Mouse (Mus musculus): ENCODE measurements at regions not wholly inside any gene's neighbourhood (a gene's known extent, or its start where the extent isn't known, plus 50 kb on each side); places are given as distances from the start of the nearest gene placed in this dataset.

- TF ChIP-seq CTCF (IDR thresholded peaks at IDR 0.05; ENCODE audit: low read depth), result no peak
- TF ChIP-seq EP300 (optimal IDR thresholded peaks at IDR 0.05), result no peak
- Histone ChIP-seq H3K27me3 (ENCODE audit: control insufficient read depth, insufficient read depth, low read length) (no peaks in the 10 kb centered on the region), H3K9ac (ENCODE audit: low read length) (no peak overlapping the region), H3K4me3 (ENCODE audit: low read depth, low read length) (no peak overlapping the region), H3K27ac (replicated peaks) (no peak overlapping the region), H3K36me3 (ENCODE audit: control insufficient read depth, insufficient read depth, low read length) (no peaks in the 10 kb centered on the region), H3K4me1 (replicated peaks; ENCODE audit: control insufficient read depth, insufficient read depth) (no peaks in the 10 kb centered on the region), H3K9me3 (ENCODE audit: control insufficient read depth, low read length) (no peaks in the 10 kb centered on the region), H3K4me2 (replicated peaks; ENCODE audit: low read depth) (no peak overlapping the region)
- WGBS, result 85% methylated on average over 6 of the region's 6 CpGs
- no peak for ATAC-seq (ENCODE audit: low FRiP score, low TSS enrichment)
- no peak for DNase-seq (ENCODE audit: low spot score)
Measured at GRCm38 (mm10) chr13:48042572-48042971, 218.5 kb upstream of the Id4 start.

- Histone ChIP-seq H3K9ac (ENCODE audit: low read length) (no peak overlapping the region), H3K27ac (replicated peaks) (no peak overlapping the region), H3K4me2 (replicated peaks; ENCODE audit: low read depth) (no peak overlapping the region), H3K4me3 (ENCODE audit: low read depth, low read length) (no peak overlapping the region), H3K9me3 (ENCODE audit: control insufficient read depth, low read length) (no peaks in the 10 kb centered on the region), H3K27me3 (ENCODE audit: control insufficient read depth, insufficient read depth, low read length) (no peaks in the 10 kb centered on the region), H3K4me1 (replicated peaks; ENCODE audit: control insufficient read depth, insufficient read depth) (no peaks in the 10 kb centered on the region), H3K36me3 (ENCODE audit: control insufficient read depth, insufficient read depth, low read length) (no peaks in the 10 kb centered on the region)
- DNase-seq (ENCODE audit: low spot score) (no peak), ATAC-seq (ENCODE audit: low FRiP score, low TSS enrichment) (no peak)
- no peak for TF ChIP-seq EP300 (optimal IDR thresholded peaks at IDR 0.05)
- no peak for TF ChIP-seq CTCF (IDR thresholded peaks at IDR 0.05; ENCODE audit: low read depth)
- 58% methylated on average over 25 of the region's 25 CpGs for WGBS
Measured at GRCm38 (mm10) chr13:48046201-48046750, 214.8 kb upstream of the Id4 start.

- no peaks in the 10 kb centered on the region for H3K36me3 ChIP-seq (ENCODE audit: control insufficient read depth, insufficient read depth, low read length)
Measured at GRCm38 (mm10) chr13:48049796-48050195, 211.2 kb upstream of the Id4 start.

GRCm38 (mm10) chr13:48074630-48075029 lies 186.4 kb upstream of the Id4 start:
- Histone ChIP-seq H3K27ac (replicated peaks) (no peak overlapping the region), H3K4me1 (replicated peaks; ENCODE audit: control insufficient read depth, insufficient read depth) (no peaks in the 10 kb centered on the region), H3K27me3 (ENCODE audit: control insufficient read depth, insufficient read depth, low read length) (no peaks in the 10 kb centered on the region), H3K4me3 (ENCODE audit: low read depth, low read length) (no peak overlapping the region), H3K9me3 (ENCODE audit: control insufficient read depth, low read length) (no peaks in the 10 kb centered on the region), H3K9ac (ENCODE audit: low read length) (no peak overlapping the region), H3K4me2 (replicated peaks; ENCODE audit: low read depth) (no peak overlapping the region), H3K36me3 (ENCODE audit: control insufficient read depth, insufficient read depth, low read length) (no peaks in the 10 kb centered on the region)
- ATAC-seq (ENCODE audit: low FRiP score, low TSS enrichment) (no peak), DNase-seq (ENCODE audit: low spot score) (no peak)
- TF ChIP-seq EP300 (optimal IDR thresholded peaks at IDR 0.05) (no peak), CTCF (IDR thresholded peaks at IDR 0.05; ENCODE audit: low read depth) (no peak)

More at GRCm38 (mm10) chr13:48049796-48050195, 211.2 kb upstream of the Id4 start:
- Histone ChIP-seq H3K9me3 (ENCODE audit: control insufficient read depth, low read length) (no peaks in the 10 kb centered on the region), H3K9ac (ENCODE audit: low read length) (no peak overlapping the region), H3K4me2 (replicated peaks; ENCODE audit: low read depth) (no peak overlapping the region), H3K4me3 (ENCODE audit: low read depth, low read length) (no peak overlapping the region), H3K4me1 (replicated peaks; ENCODE audit: control insufficient read depth, insufficient read depth) (no peaks in the 10 kb centered on the region), H3K27me3 (ENCODE audit: control insufficient read depth, insufficient read depth, low read length) (no peaks in the 10 kb centered on the region), H3K27ac (replicated peaks) (no peak overlapping the region)
- TF ChIP-seq CTCF (IDR thresholded peaks at IDR 0.05; ENCODE audit: low read depth), result no peak
- DNase-seq (ENCODE audit: low spot score), result no peak
- no peak for ATAC-seq (ENCODE audit: low FRiP score, low TSS enrichment)
- WGBS, result 90% methylated on average over 6 of the region's 6 CpGs

GRCm38 (mm10) chr13:48075315-48075714 lies 185.7 kb upstream of the Id4 start:
- DNase-seq (ENCODE audit: low spot score) (no peak), ATAC-seq (ENCODE audit: low FRiP score, low TSS enrichment) (no peak)
- no peak overlapping the region for H3K9ac ChIP-seq (ENCODE audit: low read length)
- H3K4me2 ChIP-seq (replicated peaks; ENCODE audit: low read depth), result no peak overlapping the region
- no peak overlapping the region for H3K27ac ChIP-seq (replicated peaks)
- no peaks in the 10 kb centered on the region for H3K36me3 ChIP-seq (ENCODE audit: control insufficient read depth, insufficient read depth, low read length)
- no peak overlapping the region for H3K4me3 ChIP-seq (ENCODE audit: low read depth, low read length)
- H3K27me3 ChIP-seq (ENCODE audit: control insufficient read depth, insufficient read depth, low read length), result no peaks in the 10 kb centered on the region
- 41% methylated on average over 5 of the region's 5 CpGs for WGBS
- H3K9me3 ChIP-seq (ENCODE audit: control insufficient read depth, low read length), result no peaks in the 10 kb centered on the region
- no peaks in the 10 kb centered on the region for H3K4me1 ChIP-seq (replicated peaks; ENCODE audit: control insufficient read depth, insufficient read depth)
- no peak for TF ChIP-seq EP300 (optimal IDR thresholded peaks at IDR 0.05)
- no peak for TF ChIP-seq CTCF (IDR thresholded peaks at IDR 0.05; ENCODE audit: low read depth)

GRCm38 (mm10) chr13:48078214-48078613 lies 182.8 kb upstream of the Id4 start:
- Histone ChIP-seq H3K4me1 (replicated peaks; ENCODE audit: control insufficient read depth, insufficient read depth) (no peaks in the 10 kb centered on the region), H3K9me3 (ENCODE audit: control insufficient read depth, low read length) (no peaks in the 10 kb centered on the region), H3K4me2 (replicated peaks; ENCODE audit: low read depth) (no peak overlapping the region), H3K4me3 (ENCODE audit: low read depth, low read length) (no peak overlapping the region), H3K9ac (ENCODE audit: low read length) (no peak overlapping the region), H3K27ac (replicated peaks) (no peak overlapping the region), H3K36me3 (ENCODE audit: control insufficient read depth, insufficient read depth, low read length) (no peaks in the 10 kb centered on the region), H3K27me3 (ENCODE audit: control insufficient read depth, insufficient read depth, low read length) (no peaks in the 10 kb centered on the region)
- WGBS, result 46% methylated on average over 12 of the region's 12 CpGs
- TF ChIP-seq CTCF (IDR thresholded peaks at IDR 0.05; ENCODE audit: low read depth) (no peak), EP300 (optimal IDR thresholded peaks at IDR 0.05) (no peak)
- DNase-seq (ENCODE audit: low spot score) (no peak), ATAC-seq (ENCODE audit: low FRiP score, low TSS enrichment) (no peak)
